Mouse (Mus musculus) stomach, postnatal 0 days (tissue): ENCODE measurements around the gene Rnf214. TPM values are rescaled to one million over a fixed set of nuclear protein-coding genes. Genes with fewer than 3 reads are reported as not detected.

Experiments used
- ATAC-seq: fragments of 200-750 bp; cut with Nextera tagmentation; 2 replicates; pipeline ENCODE4 v1.8.0; 2017; ENCODE audit not compliant: low FRiP score, low TSS enrichment
- DNase-seq: peaks from one replicate; pipeline ENCODE4 v3.0.0-alpha.2; 2016; ENCODE audit warnings: low spot score
- H3K27ac ChIP-seq: fragments of 300-500 bp; sonication (generic); replicated peaks from 2 replicates; pipeline ENCODE4 v1.5.1; 2014; ENCODE audit warnings: mild to moderate bottlenecking, control low read depth
- H3K27me3 ChIP-seq: fragments of 300-500 bp; sonication (generic); 2 replicates; pipeline ENCODE4 v1.6.1; 2014; ENCODE audit warnings: low read length; ENCODE audit not compliant: control insufficient read depth, insufficient read depth
- H3K36me3 ChIP-seq: fragments of 300-500 bp; sonication (generic); 2 replicates; pipeline ENCODE4 v1.6.1; 2014; ENCODE audit warnings: low read length, mixed read lengths; ENCODE audit not compliant: control insufficient read depth, insufficient read depth
- H3K4me1 ChIP-seq: fragments of 300-500 bp; sonication (generic); replicated peaks from 2 replicates; pipeline ENCODE4 v1.6.1; 2014; ENCODE audit warnings: antibody characterized with exemption; ENCODE audit not compliant: control insufficient read depth, insufficient read depth
- H3K4me2 ChIP-seq: fragments of 300-500 bp; sonication (generic); replicated peaks from 2 replicates; pipeline ENCODE4 v1.6.1; 2014; ENCODE audit warnings: low read depth, mild to moderate bottlenecking, control low read depth, moderate library complexity
- H3K4me3 ChIP-seq: fragments of 300-500 bp; sonication (generic); 2 replicates; pipeline ENCODE4 v1.5.1; 2014; ENCODE audit warnings: low read depth, low read length, control low read depth
- H3K9ac ChIP-seq: fragments of 300-500 bp; sonication (generic); 2 replicates; pipeline ENCODE4 v1.6.1; 2014; ENCODE audit warnings: mild to moderate bottlenecking, low read length, control low read depth, mixed read lengths
- H3K9me3 ChIP-seq: fragments of 300-500 bp; sonication (generic); 2 replicates; pipeline ENCODE4 v1.6.1; 2016; ENCODE audit warnings: low read length; ENCODE audit not compliant: control insufficient read depth
- CTCF ChIP-seq: IDR thresholded peaks from 2 replicates; pipeline ENCODE4 v1.5.1; 2016; ENCODE audit warnings: antibody characterized with exemption, low read depth, mild to moderate bottlenecking, moderate library complexity
- EP300 ChIP-seq: optimal IDR thresholded peaks from 2 replicates; pipeline ENCODE3; 2016; ENCODE audit warnings: antibody characterized with exemption
- WGBS: fragments of 180-500 bp; shearing (Covaris S2); extraction: QIAGEN DNeasy Blood & Tissue Kit; methylation state at CpG from one replicate; pipeline ENCODE4 v1.1.7; 2014; 5-methylcytosine and 5-hydroxymethylcytosine counted together
- polyA plus RNA-seq: library from polyadenylated mRNA; unstranded; fragments of >200 nt; fragmentation: Nextera tagmentation; extraction: Ambion mirVana; gene quantifications from 2 replicates; pipeline ENCODE4 v1.2.1, GENCODE M21; 2015

Gene Rnf214
- polyA plus RNA-seq, 1 experiment from 2014 or later, result 22.3 TPM

DNA sequence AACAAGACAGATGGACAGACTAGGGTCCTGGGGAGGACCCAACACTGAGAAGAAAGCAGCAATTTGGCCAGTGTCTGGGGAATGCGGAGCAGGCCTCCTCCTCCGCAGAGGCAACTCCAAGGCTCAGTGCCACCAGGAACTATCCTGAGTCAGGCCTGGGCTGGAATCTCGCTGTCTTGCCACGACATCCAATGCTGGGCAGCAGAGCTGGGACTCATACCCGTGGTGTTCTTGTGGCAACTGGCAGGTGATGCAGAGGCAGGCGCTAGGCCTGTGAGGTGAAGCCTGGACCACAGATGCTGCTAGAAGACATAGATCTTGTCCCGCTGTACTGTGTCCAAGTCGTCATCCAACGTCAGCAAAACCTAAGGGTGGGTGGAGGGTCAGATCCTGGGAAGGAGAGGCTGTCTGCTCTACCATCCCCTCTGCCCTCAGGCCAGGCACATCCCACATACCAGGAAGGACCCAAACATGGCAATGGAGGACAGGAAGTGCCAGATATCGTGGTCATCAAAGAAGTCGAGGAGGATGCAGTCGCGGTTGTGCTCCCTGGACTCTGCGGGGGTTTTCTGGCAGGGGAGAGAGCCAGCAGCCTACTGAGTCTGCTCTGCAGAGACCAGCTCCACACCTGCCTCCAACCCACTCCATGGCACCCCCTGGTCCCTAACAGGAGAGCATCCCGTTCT lies 32.4 kb upstream of the Rnf214 start:
- ATAC-seq (no peak), DNase-seq (no peak)
- no peaks in the 10 kb centered on the region for H3K9me3 ChIP-seq
- no peaks in the 10 kb centered on the region for H3K27me3 ChIP-seq
- no peak overlapping the region for H3K4me3 ChIP-seq
- H3K4me2 ChIP-seq, result no peak overlapping the region
- TF ChIP-seq CTCF (no peak), EP300 (no peak)
- 86% methylated on average over 15 of the region's 15 CpGs for WGBS
- H3K4me1 ChIP-seq, result no peaks in the 10 kb centered on the region
- peaks cover 27% of the 10 kb centered on the region for H3K36me3 ChIP-seq
- no peak overlapping the region for H3K9ac ChIP-seq
- no peak overlapping the region for H3K27ac ChIP-seq

DNA sequence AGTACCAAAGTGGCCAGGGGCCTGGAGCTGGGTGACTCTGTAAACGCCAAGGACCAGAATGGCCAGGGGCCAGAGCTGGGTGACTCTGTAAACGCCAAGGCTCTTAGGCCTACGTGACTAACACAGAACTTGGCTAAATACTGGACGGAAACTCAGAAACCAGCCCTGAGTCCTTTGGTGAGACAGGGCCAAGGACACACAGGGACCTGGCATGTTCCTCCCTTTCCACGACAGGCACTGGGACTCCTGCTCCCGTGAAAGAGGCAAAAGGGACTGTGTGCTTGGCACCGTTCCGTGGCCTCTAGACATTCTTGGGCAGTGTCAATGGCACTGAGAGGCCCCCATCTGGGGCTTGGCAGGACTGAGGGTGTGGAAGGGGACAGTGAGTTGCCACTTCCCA lies 31.4 kb upstream of the Rnf214 start:
- H3K4me1 ChIP-seq, result no peaks in the 10 kb centered on the region
- H3K27ac ChIP-seq, result no peak overlapping the region
- no peak overlapping the region for H3K9ac ChIP-seq
- TF ChIP-seq EP300, result no peak
- no peak for TF ChIP-seq CTCF
- no peaks in the 10 kb centered on the region for H3K27me3 ChIP-seq
- H3K4me2 ChIP-seq, result no peak overlapping the region
- DNase-seq (no peak), ATAC-seq (no peak)
- H3K9me3 ChIP-seq, result no peaks in the 10 kb centered on the region
- WGBS, result 87% methylated on average over 8 of the region's 8 CpGs
- no peak overlapping the region for H3K4me3 ChIP-seq
- peaks cover 27% of the 10 kb centered on the region for H3K36me3 ChIP-seq

DNA sequence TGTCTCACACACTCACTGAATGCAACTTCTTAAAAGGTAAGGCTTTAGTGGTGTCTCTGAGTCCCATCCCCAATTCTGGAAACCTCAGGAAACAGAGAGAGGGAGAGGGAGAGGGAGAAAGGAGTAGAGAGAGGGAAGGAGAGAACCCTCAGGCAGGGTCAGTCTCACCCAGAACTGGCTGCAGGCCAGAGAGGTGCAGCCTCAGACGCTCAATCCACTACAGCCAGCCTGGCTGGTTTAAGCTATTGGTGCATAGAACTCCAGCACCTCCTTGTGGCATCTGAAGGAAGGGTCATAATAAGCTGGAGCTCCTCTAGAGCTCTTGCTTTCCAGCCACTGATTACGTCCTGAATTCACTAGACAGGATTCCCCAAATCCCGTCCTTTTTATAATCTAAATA lies 30.2 kb upstream of the Rnf214 start:
- no peaks in the 10 kb centered on the region for H3K4me1 ChIP-seq

DNA sequence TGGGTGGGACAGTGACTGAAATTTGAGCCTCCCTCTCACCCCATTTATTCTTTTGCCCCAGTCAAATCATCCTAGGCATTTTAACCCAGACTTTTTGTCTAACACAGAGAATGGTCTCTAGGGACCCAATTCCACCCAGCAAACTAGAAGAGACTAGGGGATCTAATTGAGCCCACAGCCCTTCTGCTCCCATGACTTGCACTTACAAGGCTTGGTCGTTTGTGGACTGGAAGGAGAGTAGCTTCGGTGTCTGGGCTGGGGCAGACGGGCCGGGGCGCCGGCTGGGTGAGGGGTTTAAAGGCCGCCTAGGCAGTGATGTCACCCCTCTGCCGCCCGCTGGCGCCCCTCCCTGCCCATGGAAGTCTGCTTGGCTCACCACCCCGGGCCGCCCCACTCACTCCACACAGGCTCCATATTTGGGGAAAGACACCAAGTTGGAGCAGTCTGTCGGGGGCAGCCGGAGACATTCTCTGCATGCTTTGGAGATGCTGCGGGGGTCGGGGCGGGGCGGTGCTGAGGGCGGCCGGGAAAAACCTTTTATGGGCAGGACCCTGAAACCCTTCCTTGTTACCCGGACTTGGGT lies 29.0 kb upstream of the Rnf214 start, which contains the start of gene Tagln:
Tagln (minus strand) TSS at position 431 of the 583 bp plus-strand sequence.
- 5% methylated on average over 21 of the region's 21 CpGs for WGBS
- Histone ChIP-seq H3K4me3 (peak within 1 kb of the TSS; percentile 39), H3K4me2 (peak within 1 kb of the TSS; percentile 54), H3K4me1 (no peaks in the 10 kb centered on the region), H3K36me3 (peaks cover 16% of the 10 kb centered on the region), H3K9me3 (no peaks in the 10 kb centered on the region), H3K27ac (peak within 1 kb of the TSS; percentile 91), H3K9ac (peak within 1 kb of the TSS; percentile 74), H3K27me3 (no peaks in the 10 kb centered on the region)
- DNase-seq (peak; percentile 61), ATAC-seq (peak; percentile 78)
- no peak for TF ChIP-seq CTCF
- peak; percentile 37 for TF ChIP-seq EP300

More for the DNA sequence above, 30.2 kb upstream of the Rnf214 start:
- DNase-seq (peak; percentile 84), ATAC-seq (peak; percentile 80)
- Histone ChIP-seq H3K27me3 (no peaks in the 10 kb centered on the region), H3K36me3 (peaks cover 19% of the 10 kb centered on the region), H3K9ac (no peak overlapping the region), H3K9me3 (no peaks in the 10 kb centered on the region), H3K4me2 (0 out of 2 replicates have a peak overlapping the region, but pooled peaks have one; percentile 47), H3K27ac (peak overlapping the region; percentile 91), H3K4me3 (no peak overlapping the region)
- TF ChIP-seq CTCF (peak; percentile 91), EP300 (no peak)
- WGBS, result 6% methylated on average over 3 of the region's 3 CpGs

DNA sequence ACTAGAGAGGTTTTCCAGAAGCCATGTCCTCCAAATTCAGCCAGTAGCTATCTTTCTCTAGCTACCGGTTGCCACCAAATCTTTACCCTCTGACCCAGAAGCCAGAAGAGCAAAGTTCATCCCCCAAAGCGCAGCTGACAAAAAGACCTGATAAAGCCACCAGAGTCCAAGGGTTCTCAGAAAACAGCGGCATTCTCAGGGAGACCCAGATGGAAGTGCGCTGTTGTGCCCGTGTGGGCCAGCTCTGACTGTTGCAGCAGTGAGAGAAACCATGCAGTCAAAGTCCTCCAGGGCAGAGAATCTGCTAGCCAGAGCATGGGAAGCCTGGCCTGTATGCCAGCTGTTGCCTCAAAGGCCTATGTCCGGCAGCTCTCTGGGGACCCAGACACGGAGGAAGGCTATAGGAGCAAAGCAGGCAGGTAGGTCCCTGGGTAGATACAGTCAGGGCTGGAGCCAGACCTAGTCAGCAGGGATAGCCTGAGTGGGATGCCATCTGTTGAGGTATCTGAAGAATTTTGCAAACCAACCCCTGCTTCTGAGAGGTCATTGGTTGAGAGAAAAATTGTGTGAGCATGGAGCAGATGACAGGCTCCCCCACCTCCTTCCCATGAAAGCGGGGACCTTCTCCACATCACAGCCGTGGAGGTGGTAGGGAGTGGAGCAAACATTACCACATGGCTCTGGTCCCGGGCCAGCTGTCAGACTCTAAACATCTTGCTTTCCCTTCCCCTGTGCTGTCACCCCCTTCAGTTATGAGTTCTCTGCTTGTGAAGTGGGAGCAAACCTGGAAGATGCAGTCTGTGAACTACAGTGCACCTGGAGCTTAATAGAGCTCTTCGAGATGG lies 26.1 kb upstream of the Rnf214 start:
- no peak for ATAC-seq
- no peak for DNase-seq
- H3K9ac ChIP-seq, result peak overlapping the region; percentile 71
- H3K4me2 ChIP-seq, result peak overlapping the region; percentile 54
- peaks cover 14% of the 10 kb centered on the region for H3K36me3 ChIP-seq
- no peak for TF ChIP-seq EP300
- TF ChIP-seq CTCF, result no peak
- H3K27me3 ChIP-seq, result no peaks in the 10 kb centered on the region
- peak overlapping the region; percentile 82 for H3K27ac ChIP-seq
- WGBS, result 43% methylated on average over 11 of the region's 11 CpGs
- H3K4me1 ChIP-seq, result no peaks in the 10 kb centered on the region
- peak overlapping the region; percentile 39 for H3K4me3 ChIP-seq
- no peaks in the 10 kb centered on the region for H3K9me3 ChIP-seq

DNA sequence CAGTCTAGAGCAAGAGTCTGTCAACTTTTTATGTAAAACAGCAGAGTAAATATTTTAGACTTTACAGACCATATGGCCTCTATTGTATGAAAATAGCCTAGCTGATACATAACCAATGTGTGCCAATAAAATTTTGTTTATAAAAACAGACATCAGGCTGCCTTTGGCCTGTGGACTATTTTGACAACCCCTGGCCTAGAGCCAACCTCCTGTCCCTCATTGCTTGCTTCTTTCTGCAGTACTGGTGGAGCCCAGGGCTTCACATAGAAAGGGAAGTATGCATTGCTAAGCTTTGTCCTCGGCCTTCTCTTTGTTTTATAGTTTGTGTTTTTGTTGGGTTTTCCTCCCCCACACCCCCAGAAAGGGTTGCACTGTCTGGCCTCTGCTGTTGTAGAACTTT lies 25.2 kb upstream of the Rnf214 start:
- Histone ChIP-seq H3K27ac (peak overlapping the region; percentile 82), H3K27me3 (no peaks in the 10 kb centered on the region), H3K4me2 (peak overlapping the region; percentile 54), H3K9me3 (no peaks in the 10 kb centered on the region), H3K9ac (peak overlapping the region; percentile 71), H3K36me3 (peaks cover 19% of the 10 kb centered on the region), H3K4me1 (no peaks in the 10 kb centered on the region), H3K4me3 (peak overlapping the region; percentile 39)
- TF ChIP-seq EP300 (no peak), CTCF (no peak)
- WGBS, result 36% methylated on average over 1 of the region's 1 CpGs
- no peak for ATAC-seq
- no peak for DNase-seq
